Mouse (Mus musculus) adrenal gland, adult (tissue): Measurements from ENCODE around the gene Nacc2.

ENCODE experiments used
- DNase-seq, 2 experiments: peaks; one replicate each; pipeline ENCODE4 v3.0.0; 2022 to 2023; ENCODE audit warnings: low spot score in 1 of 2; ENCODE audit not compliant: inconsistent age in 2 of 2

Gene Nacc2

GRCm38 (mm10) chr2:26123079-26123648 is at the start of gene Nacc2:
Nacc2 (minus strand) TSS chr2:26123220.
- DNase-seq: peak; percentile 46 to 76

GRCm38 (mm10) chr2:26172166-26172565 is 49.1 kb upstream of the Nacc2 start:
- DNase-seq: no peak

- DNase-seq: no peak
Measured at GRCm38 (mm10) chr2:26170376-26170775, 47.4 kb upstream of the Nacc2 start.

- DNase-seq: no peak
Measured at GRCm38 (mm10) chr2:26168843-26169579, 46.0 kb upstream of the Nacc2 start.

GRCm38 (mm10) chr2:26166890-26167289 is 43.9 kb upstream of the Nacc2 start:
- no peak for DNase-seq

- DNase-seq: no peak
Measured at GRCm38 (mm10) chr2:26158064-26158463, 35.0 kb upstream of the Nacc2 start.

GRCm38 (mm10) chr2:26156191-26156977 is 33.4 kb upstream of the Nacc2 start:
- DNase-seq: no peak

GRCm38 (mm10) chr2:26155737-26156136 is 32.7 kb upstream of the Nacc2 start:
- DNase-seq: no peak

- no peak for DNase-seq
Measured at GRCm38 (mm10) chr2:26154586-26154985, 31.6 kb upstream of the Nacc2 start.

- peak in 1 of 2 experiments; percentile 82 for DNase-seq
Measured at GRCm38 (mm10) chr2:26153909-26154340, 30.9 kb upstream of the Nacc2 start.

- DNase-seq: peak in 1 of 2 experiments; percentile 75
Measured at GRCm38 (mm10) chr2:26153295-26153694, 30.3 kb upstream of the Nacc2 start.

GRCm38 (mm10) chr2:26147706-26148370 is 24.8 kb upstream of the Nacc2 start:
- no peak for DNase-seq

- no peak for DNase-seq
Measured at GRCm38 (mm10) chr2:26146337-26147042, 23.5 kb upstream of the Nacc2 start.

- DNase-seq: peak in 1 of 2 experiments; percentile 32
Measured at GRCm38 (mm10) chr2:26145113-26145512, 22.1 kb upstream of the Nacc2 start.

GRCm38 (mm10) chr2:26144331-26144730 is 21.3 kb upstream of the Nacc2 start:
- peak; percentile 78 to 85 for DNase-seq

- peak; percentile 87 to 94 for DNase-seq
Measured at GRCm38 (mm10) chr2:26143556-26143955, 20.5 kb upstream of the Nacc2 start.

GRCm38 (mm10) chr2:26142986-26143385 is 20.0 kb upstream of the Nacc2 start:
- DNase-seq: no peak

GRCm38 (mm10) chr2:26141893-26142635 is 19.0 kb upstream of the Nacc2 start:
- DNase-seq: peak; percentile 69 to 88

GRCm38 (mm10) chr2:26140903-26141302 is 17.9 kb upstream of the Nacc2 start:
- peak in 1 of 2 experiments; percentile 35 for DNase-seq

GRCm38 (mm10) chr2:26140292-26140819 is 17.3 kb upstream of the Nacc2 start:
- peak; percentile 99 to 100 for DNase-seq
